Mouse (Mus musculus): Measurements from ENCODE around the gene Fam189b. TPM values are rescaled to one million over a fixed set of nuclear protein-coding genes. Genes with fewer than 3 reads are reported as not detected.

Fam189b gene
- 129 TPM for total RNA-seq (2023)

GRCm38 (mm10) chr3:89183058-89183958 is at the start of gene Fam189b:
Fam189b (plus strand) TSS chr3:89183143.

DNA sequence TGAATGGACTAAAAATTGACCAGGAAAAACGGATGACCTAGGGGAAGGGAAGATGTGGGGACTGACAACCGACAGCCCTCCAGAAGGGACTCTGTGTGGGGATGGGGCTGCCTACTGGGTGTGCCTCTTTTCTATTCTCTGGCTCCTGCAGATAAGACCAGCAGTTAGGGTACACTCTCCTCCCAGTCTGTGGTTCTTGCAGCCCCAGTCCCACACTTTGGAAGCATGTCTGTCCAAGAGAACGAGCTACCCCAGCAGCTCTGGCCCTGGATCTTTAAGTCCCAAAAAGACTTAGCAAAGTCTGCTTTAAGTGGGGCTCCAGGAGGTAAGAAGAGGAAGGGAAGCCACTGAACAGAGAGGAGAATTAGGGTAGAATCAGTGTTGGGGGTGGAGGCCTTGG is 47.0 kb upstream of the Fam189b start, which contains the start of gene Pklr:
TSS of gene Pklr (plus strand) at position 185 of the 400 bp plus-strand sequence.

GRCm38 (mm10) chr3:89159616-89160344 is 23.2 kb upstream of the Fam189b start, which contains the start of gene Hcn3:
Hcn3 (minus strand) TSS chr3:89160196.

DNA sequence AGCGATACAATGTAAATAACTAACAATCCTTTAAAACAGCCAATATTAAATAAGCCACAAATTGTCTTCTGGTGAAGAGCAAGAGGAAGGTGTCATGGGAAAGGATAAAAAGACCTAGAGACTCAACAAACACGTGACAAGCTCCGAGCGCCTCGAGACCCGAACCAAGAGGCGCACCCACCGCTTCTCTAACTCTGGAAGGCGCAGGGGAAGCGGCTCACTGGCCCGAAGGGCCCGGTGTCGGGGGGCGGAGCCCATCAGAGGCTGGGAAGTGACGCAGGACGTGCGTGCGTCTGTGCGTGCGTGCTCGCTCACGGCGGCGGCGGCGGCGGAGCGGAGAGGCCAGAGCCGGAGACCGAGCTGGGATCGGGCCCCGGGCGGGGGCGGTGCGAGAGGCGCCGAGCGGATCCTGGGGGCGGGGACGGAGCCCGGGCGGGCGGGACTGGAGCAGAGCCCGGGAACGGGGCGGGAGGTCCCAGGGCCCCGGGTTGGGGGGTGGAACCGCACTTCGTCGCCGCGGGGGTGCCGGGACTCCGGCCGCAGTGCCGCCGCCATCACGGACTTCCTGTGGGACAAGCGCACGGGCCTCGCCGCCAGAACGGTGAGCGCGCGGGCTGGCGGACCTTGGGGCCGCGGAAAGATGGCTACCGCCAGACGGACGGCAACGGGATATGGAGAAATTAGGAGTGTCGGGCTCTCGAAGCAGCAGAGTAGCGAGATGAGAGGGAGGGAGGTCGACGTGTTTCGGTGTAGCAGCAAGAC is 18.3 kb upstream of the Fam189b start, which contains the start of gene Clk2:
TSS of gene Clk2 (plus strand) at position 290 of the 762 bp plus-strand sequence.

GRCm38 (mm10) chr3:89177242-89178106 is 5.5 kb upstream of the Fam189b start, which contains the start of gene Scamp3:
Scamp3 (plus strand) TSS chr3:89177473.

GRCm38 (mm10) chr3:89202253-89203141 is 19.6 kb downstream of the Fam189b start, which contains the start of gene Gba:
Gba (plus strand) TSS chr3:89202928.

DNA sequence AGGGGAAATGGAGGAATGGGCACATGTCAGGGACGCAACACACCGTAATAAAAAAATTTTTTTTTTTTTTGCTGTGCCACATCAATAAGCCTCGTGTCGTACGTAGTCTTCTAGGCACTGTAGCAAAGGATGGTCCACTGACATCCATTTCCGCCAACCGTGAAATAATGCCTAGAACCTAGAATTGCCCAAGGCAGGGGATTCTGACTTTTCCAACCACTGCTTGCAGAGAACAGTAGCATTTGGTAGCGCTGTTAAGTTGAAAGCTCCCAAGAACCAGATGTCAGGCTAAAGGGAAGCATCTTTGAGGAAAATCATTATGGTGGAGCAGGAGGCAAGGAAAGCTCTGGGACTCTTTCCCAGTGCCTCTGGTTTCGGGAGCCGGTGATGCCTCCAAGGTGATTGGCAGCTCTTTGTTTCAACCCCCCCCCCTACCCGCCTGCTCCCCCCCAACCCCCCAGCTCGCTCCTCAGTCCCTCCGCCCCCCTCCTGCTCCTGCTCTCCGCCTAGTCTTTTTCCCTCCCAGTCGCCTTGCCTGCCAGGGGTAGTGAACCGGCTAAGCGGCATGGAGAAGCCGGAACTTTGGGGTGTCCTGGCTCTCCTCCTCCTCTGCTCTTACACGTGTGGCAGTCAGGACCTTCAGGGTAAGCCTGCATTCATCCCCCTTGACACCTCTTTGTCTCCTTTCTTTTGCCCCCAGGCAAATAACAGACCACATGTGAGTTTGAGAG is 31.9 kb downstream of the Fam189b start, which contains the start of gene Thbs3:
TSS of gene Thbs3 (plus strand) at position 500 of the 731 bp plus-strand sequence.

GRCm38 (mm10) chr3:89226900-89227299 is 44.0 kb downstream of the Fam189b start, which contains the start of gene Mtx1:
Mtx1 (minus strand) TSS chr3:89227088.

GRCm38 (mm10) chr3:89228836-89229235 is 45.9 kb downstream of the Fam189b start, which contains the start of gene Muc1:
Muc1 (plus strand) TSS chr3:89229057.

Other genes starting within 250 kb of the Fam189b start
- gene Ash1l, start 232.5 kb upstream of the Fam189b start, total RNA-seq (2023) = 82.3 TPM
- gene Dap3, start 232.0 kb upstream of the Fam189b start, total RNA-seq (2023) = 99.4 TPM
- 67.5 TPM for gene Rusc1, start 89.8 kb upstream of the Fam189b start, total RNA-seq (2023)
- not detected for gene Gm43738, start 82.0 kb upstream of the Fam189b start, total RNA-seq (2023)
- 36.2 TPM for gene Fdps, start 81.2 kb upstream of the Fam189b start, total RNA-seq (2023)
- not detected for gene Pklr, start 47.0 kb upstream of the Fam189b start, total RNA-seq (2023)
- gene Hcn3, start 22.9 kb upstream of the Fam189b start, total RNA-seq (2023) = 6.1 TPM
- 132 TPM for gene Clk2, start 18.3 kb upstream of the Fam189b start, total RNA-seq (2023)
- 156 TPM for gene Scamp3, start 5.7 kb upstream of the Fam189b start, total RNA-seq (2023)
- 61.2 TPM for gene Gba, start 19.8 kb downstream of the Fam189b start, total RNA-seq (2023)
- gene Thbs3, start 32.0 kb downstream of the Fam189b start, total RNA-seq (2023) = 12.1 TPM
- 205 TPM for gene Mtx1, start 43.9 kb downstream of the Fam189b start, total RNA-seq (2023)
- gene Muc1, start 45.9 kb downstream of the Fam189b start, total RNA-seq (2023) = 0.50 TPM
- gene Krtcap2, start 62.8 kb downstream of the Fam189b start, total RNA-seq (2023) = 94.5 TPM
- gene Trim46, start 63.2 kb downstream of the Fam189b start, total RNA-seq (2023) = 2.0 TPM
- 55.3 TPM for gene Dpm3, start 76.2 kb downstream of the Fam189b start, total RNA-seq (2023)
- gene Slc50a1, start 87.4 kb downstream of the Fam189b start, total RNA-seq (2023) = 113 TPM
- gene Efna1, start 98.0 kb downstream of the Fam189b start, total RNA-seq (2023) = 0.41 TPM
- not detected for gene Efna3, start 139.8 kb downstream of the Fam189b start, total RNA-seq (2023)
- gene Efna4, start 154.9 kb downstream of the Fam189b start, total RNA-seq (2023) = not detected
- gene Adam15, start 166.9 kb downstream of the Fam189b start, total RNA-seq (2023) = 19.3 TPM
- 0.24 TPM for gene Dcst2, start 178.8 kb downstream of the Fam189b start, total RNA-seq (2023)
- gene Dcst1, start 182.1 kb downstream of the Fam189b start, total RNA-seq (2023) = not detected
- 111 TPM for gene Zbtb7b, start 211.6 kb downstream of the Fam189b start, total RNA-seq (2023)
- not detected for gene Lenep, start 219.7 kb downstream of the Fam189b start, total RNA-seq (2023)
- gene Flad1, start 228.7 kb downstream of the Fam189b start, total RNA-seq (2023) = 29.4 TPM
- 2.8 TPM for gene Cks1b, start 235.2 kb downstream of the Fam189b start, total RNA-seq (2023)
- 96.2 TPM for gene Shc1, start 235.3 kb downstream of the Fam189b start, total RNA-seq (2023)
- gene Pygo2, start 247.1 kb downstream of the Fam189b start, total RNA-seq (2023) = 54.1 TPM

All from CD4-positive naive resting alpha-beta T cell, adult 57 days (primary cell).